Mouse (Mus musculus) myocyte (in vitro differentiated cells): ENCODE measurements around the gene C2cd2. TPM values are rescaled to one million over a fixed set of nuclear protein-coding genes. Genes with fewer than 3 reads are reported as not detected.

Experiments
- H3K27me3 ChIP-seq: one replicate; pipeline ENCODE4 v1.6.1; 2011; ENCODE audit not compliant: control insufficient read depth, insufficient read depth, insufficient read length
- H3K36me3 ChIP-seq: one replicate; pipeline ENCODE4 v1.6.1; 2011; ENCODE audit not compliant: control insufficient read depth, insufficient read depth
- H3K4me2 ChIP-seq: one replicate; pipeline ENCODE4 v1.6.1; 2011; ENCODE audit warnings: low read depth, control low read depth
- H3K4me3 ChIP-seq: one replicate; pipeline ENCODE4 v1.5.1; 2011; ENCODE audit warnings: mild to moderate bottlenecking, control low read depth, moderate library complexity
- H3K79me2 ChIP-seq: one replicate; pipeline ENCODE4 v1.6.1; 2011; ENCODE audit not compliant: control insufficient read depth, insufficient read depth
- H3ac ChIP-seq: one replicate; pipeline ENCODE4 v1.6.1; 2011; ENCODE audit not compliant: control insufficient read depth, insufficient read length
- CEBPB ChIP-seq: IDR thresholded peaks from 2 replicates; pipeline ENCODE4 v1.6.1; 2011; ENCODE audit warnings: mild to moderate bottlenecking, moderate library complexity; ENCODE audit not compliant: poor library complexity, insufficient read depth, severe bottlenecking
- E2F4 ChIP-seq: IDR thresholded peaks from one replicate; pipeline ENCODE4 v1.6.1; 2011; ENCODE audit warnings: mild to moderate bottlenecking, control low read depth, moderate library complexity; ENCODE audit not compliant: insufficient read depth
- MAX ChIP-seq: IDR thresholded peaks from one replicate; pipeline ENCODE4 v1.6.1; 2011; ENCODE audit warnings: low read depth, mild to moderate bottlenecking, control low read depth
- MYOD1 ChIP-seq, 3 experiments: IDR thresholded peaks; one replicate each; pipeline ENCODE4 v1.6.1; 2011; ENCODE audit warnings: control low read depth in 2 of 3, low read depth in 2 of 3, mild to moderate bottlenecking in 2 of 3, moderate library complexity in 1 of 3; ENCODE audit not compliant: insufficient read length in 2 of 3, control insufficient read depth in 1 of 3
- MYOG ChIP-seq, 3 experiments: IDR thresholded peaks; one replicate each; pipeline ENCODE4 v1.6.1; 2011; ENCODE audit warnings: control low read depth in 2 of 3, low read depth in 2 of 3, mild to moderate bottlenecking in 2 of 3; ENCODE audit not compliant: insufficient read length in 2 of 3, control insufficient read depth in 1 of 3, insufficient read depth in 1 of 3
- POLR2A ChIP-seq: IDR thresholded peaks from one replicate; pipeline ENCODE4 v1.6.1; 2011; ENCODE audit warnings: low read depth, mild to moderate bottlenecking, control low read depth, moderate library complexity; ENCODE audit not compliant: insufficient read length
- POLR2AphosphoS2 ChIP-seq: IDR thresholded peaks from one replicate; pipeline ENCODE4 v1.6.1; 2011; ENCODE audit warnings: low read depth, control low read depth; ENCODE audit not compliant: insufficient read length
- REST ChIP-seq: IDR thresholded peaks from one replicate; pipeline ENCODE4 v1.6.1; 2011; ENCODE audit warnings: mild to moderate bottlenecking, control low read depth, moderate library complexity; ENCODE audit not compliant: insufficient read depth, insufficient read length
- SRF ChIP-seq: IDR thresholded peaks from one replicate; pipeline ENCODE4 v1.6.1; 2011; ENCODE audit warnings: low read depth; ENCODE audit not compliant: control insufficient read depth, insufficient read length
- TCF12 ChIP-seq: IDR thresholded peaks from one replicate; pipeline ENCODE4 v1.6.1; 2011; ENCODE audit warnings: mild to moderate bottlenecking, control low read depth; ENCODE audit not compliant: poor library complexity, insufficient read depth, severe bottlenecking
- TCF3 ChIP-seq: IDR thresholded peaks from one replicate; pipeline ENCODE4 v1.6.1; 2011; ENCODE audit warnings: low read depth, control low read depth; ENCODE audit not compliant: insufficient read length
- USF1 ChIP-seq: IDR thresholded peaks from one replicate; pipeline ENCODE4 v1.6.1; 2011; ENCODE audit warnings: low read depth, mild to moderate bottlenecking, control low read depth, moderate library complexity
- polyA plus RNA-seq: library from polyadenylated mRNA; unstranded; fragments of >200 nt; fragmentation: generic; extraction: Trizol; gene quantifications from one replicate; pipeline ENCODE4 v1.2.1, GENCODE M21; 2012; ENCODE audit warnings: missing spikeins

The C2cd2 gene
- polyA plus RNA-seq, 1 experiment: 4.9 TPM

GRCm38 (mm10) chr16:97877502-97877901 is 84.9 kb downstream of the C2cd2 start:
- H3K36me3 ChIP-seq: no peaks in the 10 kb centered on the region
- no peaks in the 10 kb centered on the region for H3K27me3 ChIP-seq
- no peak overlapping the region for H3K4me3 ChIP-seq
- H3K4me2 ChIP-seq: no peak overlapping the region
- TF ChIP-seq MYOD1 (IDR thresholded peaks at IDR 0.05; ENCODE audit: control insufficient read depth in 1 of 3, insufficient read length in 2 of 3, low read depth in 2 of 3): no peak
- TF ChIP-seq POLR2AphosphoS2: no peak
- no peak for TF ChIP-seq USF1
- no peak for TF ChIP-seq POLR2A
- no peak for TF ChIP-seq REST
- no peak for TF ChIP-seq MAX
- no peak for TF ChIP-seq TCF3
- no peak for TF ChIP-seq TCF12
- no peak for TF ChIP-seq CEBPB
- TF ChIP-seq MYOG (IDR thresholded peaks at IDR 0.05; ENCODE audit: control insufficient read depth in 1 of 3, insufficient read depth in 1 of 3, insufficient read length in 2 of 3, low read depth in 2 of 3): no peak
- TF ChIP-seq SRF: no peak
- TF ChIP-seq E2F4: no peak
- H3K79me2 ChIP-seq: no peaks in the 10 kb centered on the region
- no peak overlapping the region for H3ac ChIP-seq

DNA sequence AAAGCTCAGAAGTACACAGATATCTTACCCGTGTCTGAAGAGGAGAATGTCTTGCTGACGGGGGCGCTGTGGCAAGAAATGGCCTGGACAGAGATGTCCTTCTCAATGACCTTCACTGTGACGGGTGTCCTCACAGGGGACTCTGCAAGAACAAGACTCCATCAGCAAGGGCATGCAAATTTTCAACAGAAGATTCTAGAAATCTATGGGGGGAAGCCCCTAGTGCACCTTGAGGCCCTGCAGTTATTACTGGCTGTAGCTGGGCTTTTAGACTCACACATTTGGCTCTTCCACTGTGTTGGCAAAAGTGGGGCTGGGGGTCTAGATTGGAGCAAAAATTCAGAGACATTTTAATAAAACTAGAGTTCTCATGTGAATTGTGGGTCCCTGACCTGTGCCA is 87.3 kb downstream of the C2cd2 start:
- Histone ChIP-seq H3K79me2 (no peaks in the 10 kb centered on the region), H3K36me3 (no peaks in the 10 kb centered on the region), H3ac (no peak overlapping the region), H3K27me3 (no peaks in the 10 kb centered on the region), H3K4me3 (no peak overlapping the region), H3K4me2 (no peak overlapping the region)
- TF ChIP-seq REST: no peak

- Histone ChIP-seq H3K4me2 (no peak overlapping the region), H3K79me2 (no peaks in the 10 kb centered on the region), H3K27me3 (no peaks in the 10 kb centered on the region), H3K36me3 (no peaks in the 10 kb centered on the region), H3K4me3 (no peak overlapping the region), H3ac (no peak overlapping the region)
- TF ChIP-seq TCF12 (no peak), MAX (no peak), E2F4 (no peak)
Observed at GRCm38 (mm10) chr16:97874376-97874775, 88.0 kb downstream of the C2cd2 start.

- no peak for TF ChIP-seq CEBPB
- no peak for TF ChIP-seq POLR2A
- TF ChIP-seq E2F4: no peak
- no peak for TF ChIP-seq POLR2AphosphoS2
- TF ChIP-seq MYOG (IDR thresholded peaks at IDR 0.05; ENCODE audit: control insufficient read depth in 1 of 3, insufficient read depth in 1 of 3, insufficient read length in 2 of 3, low read depth in 2 of 3): no peak
- no peak for TF ChIP-seq REST
- TF ChIP-seq MAX: no peak
- TF ChIP-seq SRF: no peak
- TF ChIP-seq USF1: no peak
- no peak for TF ChIP-seq TCF3
- TF ChIP-seq TCF12: no peak
- no peak for TF ChIP-seq MYOD1 (IDR thresholded peaks at IDR 0.05; ENCODE audit: control insufficient read depth in 1 of 3, insufficient read length in 2 of 3, low read depth in 2 of 3)
- no peaks in the 10 kb centered on the region for H3K27me3 ChIP-seq
- no peaks in the 10 kb centered on the region for H3K79me2 ChIP-seq
- H3ac ChIP-seq: no peak overlapping the region
- H3K4me2 ChIP-seq: no peak overlapping the region
- no peak overlapping the region for H3K4me3 ChIP-seq
- no peaks in the 10 kb centered on the region for H3K36me3 ChIP-seq
Observed at GRCm38 (mm10) chr16:97872657-97873056, 89.7 kb downstream of the C2cd2 start.

- Histone ChIP-seq H3K4me3 (no peak overlapping the region), H3K36me3 (no peaks in the 10 kb centered on the region), H3K79me2 (no peaks in the 10 kb centered on the region), H3ac (no peak overlapping the region), H3K4me2 (no peak overlapping the region), H3K27me3 (no peaks in the 10 kb centered on the region)
- TF ChIP-seq REST: no peak
- TF ChIP-seq USF1: no peak
- no peak for TF ChIP-seq TCF3
- no peak for TF ChIP-seq TCF12
- no peak for TF ChIP-seq MYOG (IDR thresholded peaks at IDR 0.05; ENCODE audit: control insufficient read depth in 1 of 3, insufficient read depth in 1 of 3, insufficient read length in 2 of 3, low read depth in 2 of 3)
- no peak for TF ChIP-seq POLR2A
- TF ChIP-seq SRF: no peak
- no peak for TF ChIP-seq MYOD1 (IDR thresholded peaks at IDR 0.05; ENCODE audit: control insufficient read depth in 1 of 3, insufficient read length in 2 of 3, low read depth in 2 of 3)
Observed at GRCm38 (mm10) chr16:97869193-97870102, 93.0 kb downstream of the C2cd2 start.
